Mouse (Mus musculus): ENCODE results near the gene Ccdc84.

DNA sequence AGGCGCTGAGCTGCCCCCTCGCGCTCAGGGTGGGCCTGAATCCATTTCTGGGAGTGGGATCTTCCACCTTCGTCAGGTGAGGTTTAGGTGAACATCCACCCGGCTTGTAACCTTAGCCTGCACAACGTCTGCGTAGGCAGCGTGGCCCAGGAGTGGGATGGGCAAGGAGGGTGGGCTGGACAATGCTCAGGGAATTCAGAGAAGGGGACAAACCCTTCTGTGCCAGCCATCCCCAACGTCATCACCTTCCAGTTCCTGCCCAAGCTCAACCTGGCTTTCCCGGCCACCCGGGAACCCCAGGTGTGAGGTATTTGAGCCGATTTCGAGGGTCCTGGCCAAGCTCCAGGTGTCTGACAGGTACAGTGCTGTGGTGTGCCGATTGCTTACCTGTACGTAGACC is 38.5 kb downstream of the Ccdc84 start:
- TF ChIP-seq POLR2A (IDR thresholded peaks at IDR 0.05; ENCODE audit: borderline replicate concordance, insufficient read depth, low read length), result no peak
- no peak for TF ChIP-seq CTCF (IDR thresholded peaks at IDR 0.05; ENCODE audit: borderline replicate concordance, insufficient read depth, low read depth, low read length)

All from cerebellum, adult 2 months (tissue).